Mouse (Mus musculus) monocyte, adult 2 months (primary cell): ENCODE measurements around the gene Cmtm8.

Experiments
- DNase-seq, 2 experiments: peaks; one replicate each; pipeline ENCODE4 v3.0.0; 2022; ENCODE audit warnings: low spot score in 2 of 2, low read depth in 1 of 2

Gene Cmtm8

GRCm38 (mm10) chr9:114787716-114788115 is 56.2 kb downstream of the Cmtm8 start:
- DNase-seq, result no peak

GRCm38 (mm10) chr9:114787134-114787533 is 56.8 kb downstream of the Cmtm8 start:
- DNase-seq, result no peak

- DNase-seq, result no peak
Observed at GRCm38 (mm10) chr9:114785432-114786125, 58.4 kb downstream of the Cmtm8 start.

- DNase-seq, result peak in 1 of 2 experiments; percentile 58
Observed at GRCm38 (mm10) chr9:114781526-114782212, 62.3 kb downstream of the Cmtm8 start, which contains the start of gene Cmtm7. TSS of gene Cmtm7 (minus strand) at chr9:114781856.

- DNase-seq, result peak; percentile 64 to 74
Observed at GRCm38 (mm10) chr9:114780746-114781525, 63.0 kb downstream of the Cmtm8 start.

- DNase-seq, result no peak
Observed at GRCm38 (mm10) chr9:114779984-114780745, 63.8 kb downstream of the Cmtm8 start.

- DNase-seq, result no peak
Observed at GRCm38 (mm10) chr9:114778877-114779276, 65.1 kb downstream of the Cmtm8 start.

- no peak for DNase-seq
Observed at GRCm38 (mm10) chr9:114778047-114778390, 65.9 kb downstream of the Cmtm8 start.

- DNase-seq, result no peak
Observed at GRCm38 (mm10) chr9:114777178-114778046, 66.5 kb downstream of the Cmtm8 start.

- DNase-seq, result no peak
Observed at GRCm38 (mm10) chr9:114776361-114776760, 67.6 kb downstream of the Cmtm8 start.

GRCm38 (mm10) chr9:114775272-114775671 is 68.7 kb downstream of the Cmtm8 start:
- DNase-seq, result no peak

GRCm38 (mm10) chr9:114774629-114775028 is 69.3 kb downstream of the Cmtm8 start:
- no peak for DNase-seq

GRCm38 (mm10) chr9:114771565-114771964 is 72.4 kb downstream of the Cmtm8 start:
- no peak for DNase-seq

- DNase-seq, result peak; percentile 57 to 66
Observed at GRCm38 (mm10) chr9:114770224-114770623, 73.7 kb downstream of the Cmtm8 start.

- no peak for DNase-seq
Observed at GRCm38 (mm10) chr9:114768066-114768465, 75.9 kb downstream of the Cmtm8 start.

- DNase-seq, result no peak
Observed at GRCm38 (mm10) chr9:114767507-114767906, 76.4 kb downstream of the Cmtm8 start.

GRCm38 (mm10) chr9:114767030-114767429 is 76.9 kb downstream of the Cmtm8 start:
- DNase-seq, result no peak

GRCm38 (mm10) chr9:114763341-114763740 is 80.6 kb downstream of the Cmtm8 start:
- DNase-seq, result no peak

- no peak for DNase-seq
Observed at GRCm38 (mm10) chr9:114761848-114762247, 82.1 kb downstream of the Cmtm8 start.

- no peak for DNase-seq
Observed at GRCm38 (mm10) chr9:114760353-114760752, 83.6 kb downstream of the Cmtm8 start.
